Mouse (Mus musculus): ENCODE results near the gene Slc8b1. TPM values are rescaled to one million over a fixed set of nuclear protein-coding genes. Genes with fewer than 3 reads are reported as not detected.

Gene Slc8b1
- polyA plus RNA-seq, 1 experiment from 2014 or later: 12.1 TPM

GRCm38 (mm10) chr5:120569791-120570190, 58.8 kb downstream of the Slc8b1 start:
- ATAC-seq: no peak
- no peak overlapping the region for H3K4me2 ChIP-seq (replicated peaks; ENCODE audit: low read depth, low read length)
- DNase-seq (ENCODE audit: low spot score): no peak
- H3K4me3 ChIP-seq (ENCODE audit: low read depth, low read length): no peak overlapping the region
- H3K4me1 ChIP-seq (ENCODE audit: insufficient read depth, low read depth, low read length): peaks cover 17% of the 10 kb centered on the region
- no peaks in the 10 kb centered on the region for H3K36me3 ChIP-seq (ENCODE audit: insufficient read depth, low read length)
- H3K9ac ChIP-seq (replicated peaks; ENCODE audit: low read depth): no peak overlapping the region
- no peak overlapping the region for H3K27ac ChIP-seq (ENCODE audit: low read length)
- WGBS: 76% methylated on average over 3 of the region's 3 CpGs
- no peaks in the 10 kb centered on the region for H3K9me3 ChIP-seq (ENCODE audit: low read length)
- no peaks in the 10 kb centered on the region for H3K27me3 ChIP-seq (replicated peaks; ENCODE audit: insufficient read depth, low read length)
- no peak for TF ChIP-seq CTCF (IDR thresholded peaks at IDR 0.05)
- TF ChIP-seq EP300 (IDR thresholded peaks at IDR 0.05): no peak

GRCm38 (mm10) chr5:120570289-120570897, 59.4 kb downstream of the Slc8b1 start:
- Histone ChIP-seq H3K4me3 (ENCODE audit: low read depth, low read length) (no peak overlapping the region), H3K36me3 (ENCODE audit: insufficient read depth, low read length) (no peaks in the 10 kb centered on the region), H3K4me2 (replicated peaks; ENCODE audit: low read depth, low read length) (no peak overlapping the region), H3K9ac (replicated peaks; ENCODE audit: low read depth) (no peak overlapping the region), H3K4me1 (ENCODE audit: insufficient read depth, low read depth, low read length) (peaks cover 17% of the 10 kb centered on the region), H3K27ac (ENCODE audit: low read length) (no peak overlapping the region), H3K9me3 (ENCODE audit: low read length) (no peaks in the 10 kb centered on the region), H3K27me3 (replicated peaks; ENCODE audit: insufficient read depth, low read length) (no peaks in the 10 kb centered on the region)
- no peak for DNase-seq (ENCODE audit: low spot score)
- TF ChIP-seq EP300 (IDR thresholded peaks at IDR 0.05): no peak
- TF ChIP-seq CTCF (IDR thresholded peaks at IDR 0.05): no peak
- WGBS: 69% methylated on average over 11 of the region's 11 CpGs
- ATAC-seq: no peak

GRCm38 (mm10) chr5:120571056-120571740, 60.2 kb downstream of the Slc8b1 start:
- Histone ChIP-seq H3K4me1 (ENCODE audit: insufficient read depth, low read depth, low read length) (peaks cover 11% of the 10 kb centered on the region), H3K36me3 (ENCODE audit: insufficient read depth, low read length) (no peaks in the 10 kb centered on the region), H3K27me3 (replicated peaks; ENCODE audit: insufficient read depth, low read length) (no peaks in the 10 kb centered on the region), H3K27ac (ENCODE audit: low read length) (no peak overlapping the region), H3K4me3 (ENCODE audit: low read depth, low read length) (no peak overlapping the region), H3K9ac (replicated peaks; ENCODE audit: low read depth) (no peak overlapping the region), H3K4me2 (replicated peaks; ENCODE audit: low read depth, low read length) (no peak overlapping the region), H3K9me3 (ENCODE audit: low read length) (no peaks in the 10 kb centered on the region)
- no peak for ATAC-seq
- no peak for TF ChIP-seq CTCF (IDR thresholded peaks at IDR 0.05)
- TF ChIP-seq EP300 (IDR thresholded peaks at IDR 0.05): no peak
- no peak for DNase-seq (ENCODE audit: low spot score)
- 49% methylated on average over 14 of the region's 14 CpGs for WGBS

- no peak overlapping the region for H3K27ac ChIP-seq (ENCODE audit: low read length)
- DNase-seq (ENCODE audit: low spot score) (no peak), ATAC-seq (no peak)
- peaks cover 14% of the 10 kb centered on the region for H3K4me1 ChIP-seq (ENCODE audit: insufficient read depth, low read depth, low read length)
- no peak overlapping the region for H3K9ac ChIP-seq (replicated peaks; ENCODE audit: low read depth)
- H3K27me3 ChIP-seq (replicated peaks; ENCODE audit: insufficient read depth, low read length): no peaks in the 10 kb centered on the region
- H3K36me3 ChIP-seq (ENCODE audit: insufficient read depth, low read length): no peaks in the 10 kb centered on the region
- 55% methylated on average over 10 of the region's 10 CpGs for WGBS
- no peak overlapping the region for H3K4me2 ChIP-seq (replicated peaks; ENCODE audit: low read depth, low read length)
- TF ChIP-seq CTCF (IDR thresholded peaks at IDR 0.05) (no peak), EP300 (IDR thresholded peaks at IDR 0.05) (no peak)
- H3K9me3 ChIP-seq (ENCODE audit: low read length): no peaks in the 10 kb centered on the region
- no peak overlapping the region for H3K4me3 ChIP-seq (ENCODE audit: low read depth, low read length)
These were observed 63.6 kb downstream of the Slc8b1 start for GRCm38 (mm10) chr5:120574469-120575063.

- DNase-seq (ENCODE audit: low spot score) (no peak), ATAC-seq (no peak)
- H3K4me2 ChIP-seq (replicated peaks; ENCODE audit: low read depth, low read length): no peak overlapping the region
- H3K4me1 ChIP-seq (ENCODE audit: insufficient read depth, low read depth, low read length): peaks cover 8% of the 10 kb centered on the region
- H3K36me3 ChIP-seq (ENCODE audit: insufficient read depth, low read length): no peaks in the 10 kb centered on the region
- H3K9ac ChIP-seq (replicated peaks; ENCODE audit: low read depth): no peak overlapping the region
- WGBS: 71% methylated on average over 11 of the region's 11 CpGs
- H3K27me3 ChIP-seq (replicated peaks; ENCODE audit: insufficient read depth, low read length): no peaks in the 10 kb centered on the region
- H3K4me3 ChIP-seq (ENCODE audit: low read depth, low read length): no peak overlapping the region
- no peak for TF ChIP-seq CTCF (IDR thresholded peaks at IDR 0.05)
- no peak for TF ChIP-seq EP300 (IDR thresholded peaks at IDR 0.05)
- H3K27ac ChIP-seq (ENCODE audit: low read length): no peak overlapping the region
- no peaks in the 10 kb centered on the region for H3K9me3 ChIP-seq (ENCODE audit: low read length)
These were observed 65.9 kb downstream of the Slc8b1 start for GRCm38 (mm10) chr5:120576781-120577301.

GRCm38 (mm10) chr5:120577935-120578441, 67.0 kb downstream of the Slc8b1 start:
- Histone ChIP-seq H3K9me3 (ENCODE audit: low read length) (no peaks in the 10 kb centered on the region), H3K9ac (replicated peaks; ENCODE audit: low read depth) (no peak overlapping the region), H3K36me3 (ENCODE audit: insufficient read depth, low read length) (no peaks in the 10 kb centered on the region), H3K27me3 (replicated peaks; ENCODE audit: insufficient read depth, low read length) (no peaks in the 10 kb centered on the region), H3K4me1 (ENCODE audit: insufficient read depth, low read depth, low read length) (peaks cover 8% of the 10 kb centered on the region), H3K4me2 (replicated peaks; ENCODE audit: low read depth, low read length) (no peak overlapping the region), H3K4me3 (ENCODE audit: low read depth, low read length) (no peak overlapping the region), H3K27ac (ENCODE audit: low read length) (no peak overlapping the region)
- DNase-seq (ENCODE audit: low spot score) (no peak), ATAC-seq (peak; percentile 7; the same call in 1 of the 2 replicates)
- TF ChIP-seq CTCF (IDR thresholded peaks at IDR 0.05) (peak; percentile 28), EP300 (IDR thresholded peaks at IDR 0.05) (no peak)
- 45% methylated on average over 10 of the region's 10 CpGs for WGBS
